Mouse (Mus musculus) limb, embryonic 12.5 days (tissue): ENCODE measurements around the gene Fbxo6. TPM values are rescaled to one million over a fixed set of nuclear protein-coding genes. Genes with fewer than 3 reads are reported as not detected.

Experiments
- ATAC-seq: fragments of 200-750 bp; cut with Nextera tagmentation; 2 replicates; pipeline ENCODE4 v1.8.0; 2017; ENCODE audit warnings: low read depth, moderate TSS enrichment; ENCODE audit not compliant: insufficient number of reproducible peaks, insufficient read depth, low FRiP score, low TSS enrichment
- H3K27ac ChIP-seq: fragments of 300-500 bp; sonication (generic); 2 replicates; pipeline ENCODE4 v1.5.1; 2016; ENCODE audit warnings: mild to moderate bottlenecking, moderate library complexity
- H3K27me3 ChIP-seq: fragments of 300-500 bp; sonication (generic); 2 replicates; pipeline ENCODE4 v1.6.1; 2016; ENCODE audit warnings: mild to moderate bottlenecking, moderate library complexity
- H3K36me3 ChIP-seq: fragments of 300-500 bp; sonication (generic); 2 replicates; pipeline ENCODE4 v1.6.1; 2016; ENCODE audit warnings: mild to moderate bottlenecking, moderate library complexity
- H3K4me1 ChIP-seq: fragments of 300-500 bp; sonication (generic); replicated peaks from 2 replicates; pipeline ENCODE4 v1.6.1; 2016
- H3K4me2 ChIP-seq: fragments of 300-500 bp; sonication (generic); 2 replicates; pipeline ENCODE4 v1.6.1; 2016; ENCODE audit warnings: mild to moderate bottlenecking, moderate library complexity
- H3K4me3 ChIP-seq: fragments of 300-500 bp; sonication (generic); replicated peaks from 2 replicates; pipeline ENCODE4 v1.5.1; 2016; ENCODE audit warnings: mild to moderate bottlenecking
- H3K9ac ChIP-seq: fragments of 300-500 bp; sonication (generic); replicated peaks from 2 replicates; pipeline ENCODE4 v1.6.1; 2016; ENCODE audit warnings: mild to moderate bottlenecking, moderate library complexity
- H3K9me3 ChIP-seq: fragments of 300-500 bp; sonication (generic); 2 replicates; pipeline ENCODE4 v1.6.1; 2016; ENCODE audit warnings: mild to moderate bottlenecking, moderate library complexity
- WGBS: fragments of 180-500 bp; shearing (Covaris S2); methylation state at CpG from one replicate; pipeline ENCODE4 v1.1.7; 2016; 5-methylcytosine and 5-hydroxymethylcytosine counted together
- polyA plus RNA-seq: library from polyadenylated mRNA; unstranded; fragments of >200 nt; fragmentation: Nextera tagmentation; extraction: Ambion mirVana; gene quantifications from 2 replicates; pipeline ENCODE4 v1.2.1, GENCODE M21; 2016

The Fbxo6 gene
- polyA plus RNA-seq, 1 experiment from 2014 or later = 11.9 TPM

GRCm38 (mm10) chr4:148174495-148174862, 22.5 kb upstream of the Fbxo6 start:
- H3K4me1 ChIP-seq = peaks cover 7% of the 10 kb centered on the region
- H3K4me3 ChIP-seq = 0 out of 2 replicates have a peak overlapping the region, but pooled peaks have one; percentile 9
- peaks cover 94% of the 10 kb centered on the region for H3K27me3 ChIP-seq
- H3K4me2 ChIP-seq = no peak overlapping the region
- H3K9me3 ChIP-seq = no peaks in the 10 kb centered on the region
- 11% methylated on average over 12 of the region's 12 CpGs for WGBS
- H3K9ac ChIP-seq = no peak overlapping the region
- H3K27ac ChIP-seq = no peak overlapping the region
- ATAC-seq = no peak
- H3K36me3 ChIP-seq = no peaks in the 10 kb centered on the region

- H3K27me3 ChIP-seq = peaks cover 91% of the 10 kb centered on the region
- H3K4me1 ChIP-seq = peaks cover 7% of the 10 kb centered on the region
- no peaks in the 10 kb centered on the region for H3K36me3 ChIP-seq
- H3K4me2 ChIP-seq = peak overlapping the region; percentile 37
- 2% methylated on average over 30 of the region's 30 CpGs for whole genome bisulfite sequencing
- H3K9ac ChIP-seq = peak overlapping the region; percentile 23; the same call in 1 of the 2 replicates
- peak overlapping the region; percentile 9; the same call in 1 of the 2 replicates for H3K4me3 ChIP-seq
- ATAC-seq = no peak
- H3K9me3 ChIP-seq = no peaks in the 10 kb centered on the region
- H3K27ac ChIP-seq = no peak overlapping the region
Measured at GRCm38 (mm10) chr4:148173811-148174494, 22.0 kb upstream of the Fbxo6 start.

- Histone ChIP-seq H3K4me1 (peaks cover 13% of the 10 kb centered on the region), H3K27ac (no peak overlapping the region), H3K36me3 (no peaks in the 10 kb centered on the region), H3K9me3 (no peaks in the 10 kb centered on the region), H3K27me3 (peaks cover 91% of the 10 kb centered on the region), H3K9ac (no peak overlapping the region), H3K4me3 (no peak overlapping the region), H3K4me2 (no peak overlapping the region)
- no peak for ATAC-seq
- 45% methylated on average over 3 of the region's 3 CpGs for WGBS
Measured at GRCm38 (mm10) chr4:148171261-148171660, 19.3 kb upstream of the Fbxo6 start.

- Histone ChIP-seq H3K4me2 (no peak overlapping the region), H3K36me3 (no peaks in the 10 kb centered on the region), H3K9me3 (no peaks in the 10 kb centered on the region), H3K27ac (no peak overlapping the region), H3K9ac (no peak overlapping the region), H3K4me1 (peaks cover 13% of the 10 kb centered on the region), H3K4me3 (no peak overlapping the region), H3K27me3 (peaks cover 91% of the 10 kb centered on the region)
- ATAC-seq = no peak
- WGBS = 2% methylated on average over 2 of the region's 2 CpGs
Measured at GRCm38 (mm10) chr4:148170842-148171241, 18.9 kb upstream of the Fbxo6 start.

GRCm38 (mm10) chr4:148169586-148169985, 17.6 kb upstream of the Fbxo6 start:
- no peak overlapping the region for H3K4me3 ChIP-seq
- H3K4me1 ChIP-seq = peaks cover 17% of the 10 kb centered on the region
- H3K4me2 ChIP-seq = no peak overlapping the region
- no peak overlapping the region for H3K9ac ChIP-seq
- no peak for ATAC-seq
- 28% methylated on average over 15 of the region's 15 CpGs for WGBS
- no peaks in the 10 kb centered on the region for H3K36me3 ChIP-seq
- no peak overlapping the region for H3K27ac ChIP-seq
- no peaks in the 10 kb centered on the region for H3K9me3 ChIP-seq
- H3K27me3 ChIP-seq = peaks cover 91% of the 10 kb centered on the region

- Histone ChIP-seq H3K4me3 (no peak overlapping the region), H3K9me3 (no peaks in the 10 kb centered on the region), H3K27me3 (peaks cover 91% of the 10 kb centered on the region), H3K4me2 (no peak overlapping the region), H3K36me3 (no peaks in the 10 kb centered on the region), H3K9ac (no peak overlapping the region), H3K4me1 (peaks cover 23% of the 10 kb centered on the region), H3K27ac (no peak overlapping the region)
- 26% methylated on average over 7 of the region's 7 CpGs for WGBS
- ATAC-seq = no peak
Measured at GRCm38 (mm10) chr4:148168287-148168686, 16.3 kb upstream of the Fbxo6 start.

- Histone ChIP-seq H3K36me3 (no peaks in the 10 kb centered on the region), H3K9me3 (no peaks in the 10 kb centered on the region), H3K4me3 (peak overlapping the region; percentile 16; the same call in 1 of the 2 replicates), H3K27ac (no peak overlapping the region), H3K9ac (no peak overlapping the region), H3K4me1 (peaks cover 24% of the 10 kb centered on the region), H3K4me2 (peak overlapping the region; percentile 40), H3K27me3 (peaks cover 91% of the 10 kb centered on the region)
- no peak for ATAC-seq
- 27% methylated on average over 4 of the region's 4 CpGs for WGBS
Measured at GRCm38 (mm10) chr4:148166986-148167385, 15.0 kb upstream of the Fbxo6 start.

GRCm38 (mm10) chr4:148166431-148166830, 14.5 kb upstream of the Fbxo6 start:
- Histone ChIP-seq H3K9me3 (no peaks in the 10 kb centered on the region), H3K9ac (no peak overlapping the region; the same call in 1 of the 2 replicates), H3K4me2 (peak overlapping the region; percentile 40), H3K27ac (no peak overlapping the region), H3K4me3 (peak overlapping the region; percentile 16; the same call in 1 of the 2 replicates), H3K27me3 (peaks cover 91% of the 10 kb centered on the region), H3K36me3 (no peaks in the 10 kb centered on the region), H3K4me1 (peaks cover 26% of the 10 kb centered on the region)
- no peak for ATAC-seq
- WGBS = 9% methylated on average over 10 of the region's 10 CpGs

- no peaks in the 10 kb centered on the region for H3K9me3 ChIP-seq
- H3K9ac ChIP-seq = no peak overlapping the region
Measured at GRCm38 (mm10) chr4:148165551-148165950, 13.6 kb upstream of the Fbxo6 start.

GRCm38 (mm10) chr4:148164461-148164860, 12.5 kb upstream of the Fbxo6 start:
- no peak overlapping the region for H3K27ac ChIP-seq
- peak overlapping the region; percentile 65 for H3K4me2 ChIP-seq
- no peaks in the 10 kb centered on the region for H3K9me3 ChIP-seq
- ATAC-seq = no peak
- 0 out of 2 replicates have a peak overlapping the region, but pooled peaks have one; percentile 23 for H3K9ac ChIP-seq
- peak overlapping the region; percentile 35; the same call in 1 of the 2 replicates for H3K4me3 ChIP-seq
- H3K27me3 ChIP-seq = peaks cover 92% of the 10 kb centered on the region
- H3K36me3 ChIP-seq = no peaks in the 10 kb centered on the region
- peaks cover 37% of the 10 kb centered on the region for H3K4me1 ChIP-seq
- WGBS = under 1% methylated on average over 16 of the region's 16 CpGs

More at GRCm38 (mm10) chr4:148165551-148165950, 13.6 kb upstream of the Fbxo6 start:
- WGBS = 10% methylated on average over 17 of the region's 17 CpGs
- no peak for ATAC-seq
- no peak overlapping the region for H3K27ac ChIP-seq
- H3K4me1 ChIP-seq = peaks cover 34% of the 10 kb centered on the region
- H3K27me3 ChIP-seq = peaks cover 93% of the 10 kb centered on the region
- 0 out of 2 replicates have a peak overlapping the region, but pooled peaks have one; percentile 40 for H3K4me2 ChIP-seq
- no peak overlapping the region for H3K4me3 ChIP-seq
- H3K36me3 ChIP-seq = no peaks in the 10 kb centered on the region

GRCm38 (mm10) chr4:148164002-148164439, 12.1 kb upstream of the Fbxo6 start:
- ATAC-seq = no peak
- Histone ChIP-seq H3K4me3 (peak overlapping the region; percentile 35), H3K9me3 (no peaks in the 10 kb centered on the region), H3K27ac (no peak overlapping the region), H3K4me1 (peaks cover 39% of the 10 kb centered on the region), H3K4me2 (peak overlapping the region; percentile 65), H3K9ac (peak overlapping the region; percentile 23; the same call in 1 of the 2 replicates), H3K27me3 (peaks cover 94% of the 10 kb centered on the region), H3K36me3 (no peaks in the 10 kb centered on the region)
- 2% methylated on average over 28 of the region's 29 CpGs for WGBS
